Mouse (Mus musculus) urinary bladder, adult 18-20 months (tissue): ENCODE data around the gene Snx3.

ENCODE experiments used
- DNase-seq, 2 experiments: peaks; one replicate each; pipeline ENCODE4 v3.0.0; 2022; ENCODE audit warnings: low spot score in 2 of 2, mixed read lengths in 2 of 2

The Snx3 gene

DNA sequence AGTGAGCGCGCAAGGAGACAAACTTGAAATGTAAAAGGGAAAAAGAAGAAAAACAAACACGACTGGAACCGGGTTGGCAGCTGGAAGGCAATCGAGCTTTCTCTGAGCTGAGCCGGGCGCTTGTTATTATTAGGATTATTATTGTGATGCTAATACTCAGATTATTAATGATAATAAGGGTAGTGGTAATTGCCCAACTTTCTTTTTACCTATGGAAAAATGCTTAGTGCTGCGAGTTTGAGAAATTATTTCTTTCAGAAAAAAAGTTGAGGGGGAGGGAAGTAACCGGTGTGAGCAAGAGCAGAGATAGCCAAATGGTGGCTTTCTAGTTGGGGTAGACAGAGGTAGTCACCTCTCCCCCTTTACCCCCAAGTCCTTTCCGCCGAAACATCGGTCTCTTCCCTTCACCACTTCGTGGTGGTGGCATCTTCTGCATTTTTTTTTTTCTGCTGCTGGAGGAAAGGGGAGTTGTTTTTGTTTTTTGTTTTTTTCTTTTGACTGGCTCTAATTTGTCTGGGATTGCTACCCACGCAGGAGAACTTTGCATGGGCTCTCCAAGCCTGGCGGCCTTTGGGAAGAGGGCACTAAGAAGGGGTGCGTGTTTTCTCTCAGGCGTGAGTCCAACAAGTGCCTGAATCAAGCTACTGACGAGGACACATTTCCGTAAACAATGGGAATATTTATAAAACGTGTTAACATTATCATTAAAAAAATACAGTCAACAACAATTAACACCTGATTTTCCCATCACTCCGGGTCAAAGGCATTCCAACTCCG, 77.1 kb downstream of the Snx3 start:
- DNase-seq: no peak

DNA sequence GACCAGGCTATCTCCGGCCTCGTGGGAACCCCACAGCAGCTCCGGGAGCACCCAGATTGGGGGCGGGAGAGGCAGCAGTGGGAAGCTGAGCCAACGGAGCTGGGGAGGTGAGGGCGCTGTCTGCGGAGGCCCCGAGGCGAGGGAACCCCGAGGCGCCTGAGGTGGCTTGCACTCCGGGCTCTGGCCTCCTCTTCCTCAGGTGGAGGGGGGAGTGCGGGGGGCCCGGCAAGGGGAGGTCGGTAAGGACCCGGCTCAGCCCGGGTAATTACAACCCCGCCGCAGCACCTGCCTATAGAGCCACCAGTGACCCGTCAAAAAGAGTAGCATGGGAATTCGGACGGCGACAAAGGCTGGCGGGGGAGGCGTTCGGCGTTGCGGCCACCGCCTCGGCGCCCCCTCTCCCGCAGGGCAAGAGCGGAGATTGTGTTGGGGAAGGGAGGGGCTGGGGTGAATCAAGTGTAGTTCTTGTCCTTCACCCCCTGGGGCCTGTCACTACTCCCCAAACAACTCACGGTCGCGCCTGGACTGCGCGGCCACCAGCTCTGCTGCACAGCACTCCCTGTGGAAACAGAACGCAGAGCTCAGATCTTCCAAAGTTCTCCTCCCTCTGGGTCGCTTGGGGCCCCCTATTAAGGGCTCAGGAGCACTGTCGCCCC, 77.8 kb downstream of the Snx3 start:
- DNase-seq: no peak

GRCm38 (mm10) chr10:42580131-42580950, 78.5 kb downstream of the Snx3 start:
- DNase-seq: no peak

GRCm38 (mm10) chr10:42580951-42581277, 79.1 kb downstream of the Snx3 start:
- no peak for DNase-seq

DNA sequence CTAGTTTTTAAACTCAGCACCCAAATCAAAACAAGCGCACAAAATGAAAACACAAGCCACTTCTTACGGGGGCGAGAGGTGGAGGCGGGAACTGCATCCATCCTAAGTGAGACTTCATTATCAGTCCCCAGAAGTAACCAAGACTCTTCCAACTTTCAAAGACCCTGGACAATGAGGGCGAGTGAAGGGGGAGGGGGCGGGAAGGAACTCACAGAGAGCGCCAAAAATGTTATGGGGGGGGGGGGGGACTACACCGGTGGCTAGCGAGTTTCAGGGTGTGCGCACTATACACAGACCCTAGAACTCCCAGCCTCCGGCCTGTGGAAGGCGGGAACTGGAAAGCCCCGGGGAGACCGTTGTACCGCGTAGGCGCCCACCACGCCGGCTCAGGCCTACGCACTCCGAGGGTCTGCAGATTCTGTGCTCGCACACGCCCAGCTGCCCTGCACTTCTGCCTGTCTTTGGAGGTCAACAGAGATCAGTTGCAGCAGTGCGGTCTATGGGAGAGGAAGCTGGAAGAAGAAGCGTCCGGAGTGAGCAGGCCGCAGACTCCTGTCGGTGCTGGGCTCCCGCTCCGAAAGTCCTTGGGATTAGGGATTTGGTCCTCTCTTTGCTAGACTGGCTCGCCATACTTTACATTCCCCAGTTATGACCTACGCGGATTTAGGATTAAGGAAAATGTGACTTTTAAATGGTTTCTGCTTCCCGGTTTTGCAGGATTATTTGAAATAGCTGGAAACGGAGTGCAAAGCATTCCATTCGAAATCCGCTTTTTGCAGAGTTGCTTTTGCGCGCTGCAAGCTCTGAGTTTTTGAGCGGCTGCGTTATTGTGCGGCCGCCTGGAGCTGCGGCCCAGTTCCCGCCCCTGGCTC, 80.1 kb downstream of the Snx3 start:
- no peak for DNase-seq

- peak in 1 of 2 experiments; percentile 41 for DNase-seq
These were observed 80.8 kb downstream of the Snx3 start for GRCm38 (mm10) chr10:42582566-42583110.

DNA sequence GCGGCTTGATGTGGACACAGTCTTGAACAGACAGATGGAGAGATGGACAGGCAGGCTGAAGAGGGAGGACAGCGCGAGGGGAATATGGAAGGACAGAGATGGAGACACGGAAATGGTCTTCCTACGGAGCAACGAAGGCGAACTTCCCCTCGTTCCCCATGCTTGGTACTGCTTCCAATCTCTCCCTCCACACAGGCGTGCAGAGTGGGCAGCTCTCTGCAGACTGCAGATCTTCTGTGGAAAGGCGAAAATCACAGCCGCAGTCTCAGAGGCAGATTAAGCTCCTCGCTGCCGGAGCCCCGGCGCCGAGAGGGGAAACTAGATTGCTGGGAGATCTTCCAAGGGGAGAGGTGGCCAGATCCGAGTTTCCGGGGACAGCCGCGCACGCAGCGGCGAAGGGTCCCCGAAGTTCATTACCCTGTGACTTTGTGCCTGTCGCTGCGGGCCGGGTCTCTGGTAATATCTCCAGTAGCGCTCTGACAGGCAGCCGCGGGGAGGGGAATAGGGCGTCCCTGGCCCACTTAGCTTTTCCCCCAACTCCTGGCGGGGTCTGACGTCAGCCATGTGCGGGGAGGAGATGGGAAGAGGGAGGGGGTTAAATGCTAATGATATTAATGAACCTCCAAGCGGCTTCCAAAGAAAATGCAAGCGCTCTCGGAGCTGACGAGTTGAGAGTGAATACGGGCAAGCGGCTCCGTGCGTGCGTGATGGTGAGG, 81.5 kb downstream of the Snx3 start, which contains the start of the genes Nr2e1 and Ostm1:
TSS of gene Nr2e1 (minus strand) at position 476 of the 716 bp plus-strand sequence.
TSS of gene Ostm1 (plus strand) at position 666 of the 716 bp plus-strand sequence.
- no peak for DNase-seq

- no peak for DNase-seq
These were observed 82.1 kb downstream of the Snx3 start for GRCm38 (mm10) chr10:42583902-42584435.

DNA sequence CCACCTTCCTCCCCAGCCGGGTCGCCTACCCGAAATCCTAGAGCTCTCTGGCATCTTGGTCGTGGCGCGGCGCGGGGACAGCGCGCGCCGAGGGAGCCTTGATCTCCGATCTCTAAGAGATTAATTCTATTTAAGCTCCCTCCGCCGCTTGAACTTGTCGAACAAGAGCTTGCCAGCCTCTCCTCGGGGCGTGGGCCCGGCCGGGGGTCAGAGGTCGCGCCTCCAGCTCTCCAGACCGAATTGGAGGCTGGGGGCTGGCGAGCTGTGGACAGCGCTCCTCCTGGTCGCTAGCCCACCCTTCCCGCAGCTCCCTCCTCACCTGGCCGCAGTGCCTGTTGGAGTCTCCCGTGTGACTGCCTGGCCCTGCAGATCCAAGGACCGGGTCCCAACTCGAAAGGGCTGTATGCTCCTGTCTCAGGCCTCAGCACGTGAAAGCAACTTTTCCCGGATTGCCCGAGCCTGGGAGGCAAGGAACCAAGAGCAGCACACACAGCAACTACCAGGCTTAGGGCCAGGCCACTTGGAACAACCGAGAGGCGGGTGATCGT, 82.7 kb downstream of the Snx3 start:
- no peak for DNase-seq
